Mouse (Mus musculus): ENCODE results near the gene Pax1. TPM values are rescaled to one million over a fixed set of nuclear protein-coding genes. Genes with fewer than 3 reads are reported as not detected.

Gene Pax1
- polyA plus RNA-seq, 1 experiment, result 0.03 TPM

- DNase-seq (ENCODE audit: low spot score), result no peak
These were observed 11.4 kb downstream of the Pax1 start for GRCm38 (mm10) chr2:147372947-147373666.

GRCm38 (mm10) chr2:147373667-147374007 is 11.9 kb downstream of the Pax1 start:
- DNase-seq (ENCODE audit: low spot score), result no peak

DNA sequence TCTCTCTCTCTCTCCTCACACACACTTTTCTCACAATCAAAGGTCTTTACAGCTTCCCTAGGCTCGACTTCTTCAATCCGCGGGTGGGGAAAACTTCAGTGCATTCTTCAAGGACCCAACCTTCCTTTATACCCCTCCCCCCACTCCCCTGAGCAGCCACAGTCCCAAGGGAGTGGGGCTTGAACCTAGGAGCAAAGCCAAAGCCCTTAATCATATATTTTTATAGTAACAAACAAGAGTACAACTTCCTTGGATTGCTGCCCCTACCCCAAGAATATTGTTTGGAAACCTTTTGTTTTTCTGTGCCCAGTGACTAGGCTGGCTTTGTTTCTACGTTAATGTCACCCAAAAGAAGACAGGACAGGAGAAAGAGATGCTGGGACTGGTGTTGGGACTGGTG is 12.5 kb downstream of the Pax1 start:
- no peak for DNase-seq (ENCODE audit: low spot score)

GRCm38 (mm10) chr2:147375019-147375715 is 13.4 kb downstream of the Pax1 start:
- DNase-seq (ENCODE audit: low spot score), result no peak

DNA sequence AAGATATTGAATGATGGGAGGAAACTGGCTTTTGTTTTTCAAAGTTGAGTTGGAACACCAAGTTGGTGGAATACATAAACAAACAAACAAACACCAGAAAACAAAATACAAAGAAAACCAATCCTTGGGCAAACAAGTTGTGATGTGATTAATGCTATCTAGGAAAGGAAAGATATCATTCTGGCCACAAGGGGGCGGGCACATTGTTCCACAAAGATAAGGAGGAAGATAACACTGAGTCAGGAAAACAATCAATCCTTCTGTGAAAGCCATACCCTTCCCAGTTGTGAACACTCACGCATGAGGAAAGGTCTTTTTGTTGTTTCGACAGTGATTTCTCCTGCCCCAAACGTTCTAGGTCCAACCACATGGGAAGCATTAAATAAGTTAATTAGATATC is 17.2 kb downstream of the Pax1 start:
- no peak for DNase-seq (ENCODE audit: low spot score)

DNA sequence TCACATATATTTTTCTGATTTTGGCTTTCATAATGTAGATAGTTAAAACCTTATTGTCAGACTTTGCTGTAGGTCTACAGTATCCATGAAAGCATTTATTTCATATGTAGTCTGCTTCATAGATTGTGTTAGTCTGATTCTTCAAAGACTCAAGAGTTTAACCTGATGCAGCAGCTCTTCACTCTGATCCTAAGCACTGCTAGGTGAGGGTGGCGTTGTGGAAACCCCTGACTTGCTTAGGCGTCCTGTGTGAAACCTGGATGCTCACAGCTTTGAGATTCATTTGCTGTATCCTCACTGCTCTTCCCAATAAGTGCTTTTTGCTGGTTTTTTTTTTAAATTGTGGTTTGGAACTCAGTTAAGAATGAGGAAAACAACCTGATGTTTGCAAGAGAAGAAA is 21.6 kb downstream of the Pax1 start:
- no peak for DNase-seq (ENCODE audit: low spot score)

DNA sequence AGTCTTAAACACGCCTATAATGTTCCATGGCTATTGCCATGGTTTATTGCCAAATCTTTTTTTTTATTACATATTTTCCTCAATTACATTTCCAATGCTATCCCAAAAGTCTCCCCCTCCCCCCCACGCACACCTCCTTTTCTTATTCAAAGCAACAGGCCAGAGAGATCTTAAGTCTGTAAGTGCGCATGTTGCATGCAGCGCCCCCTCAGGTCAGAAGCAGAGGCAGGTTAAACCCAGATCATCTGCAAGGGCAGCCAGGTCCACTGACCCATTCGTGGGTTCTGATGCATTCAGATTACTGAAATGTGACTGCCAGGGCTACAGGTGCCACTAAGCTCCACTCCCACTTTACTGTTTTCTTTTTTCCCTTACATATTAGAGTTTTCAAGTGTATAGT is 25.2 kb downstream of the Pax1 start:
- no peak for DNase-seq (ENCODE audit: low spot score)

GRCm38 (mm10) chr2:147409323-147409722 is 47.6 kb downstream of the Pax1 start:
- no peak for DNase-seq (ENCODE audit: low spot score)

DNA sequence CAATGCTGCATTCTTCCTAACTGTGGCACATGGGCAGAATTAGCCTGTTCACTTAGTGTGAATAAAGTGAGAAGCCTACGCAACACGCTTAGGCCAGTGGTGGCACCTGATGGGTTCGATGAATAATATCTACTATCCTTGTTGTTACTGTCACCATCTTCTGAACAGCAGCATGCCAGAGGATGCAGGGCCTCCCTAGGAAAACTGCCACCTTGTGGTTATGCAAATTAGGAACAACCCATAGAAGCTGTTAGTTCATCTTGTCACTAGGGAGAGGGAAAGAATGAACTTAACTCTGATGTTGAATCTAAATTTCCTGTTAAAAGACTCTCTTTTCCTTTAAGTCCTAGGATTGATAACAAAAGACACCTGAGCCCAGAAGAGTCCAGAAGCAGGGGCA is 53.3 kb downstream of the Pax1 start:
- DNase-seq (ENCODE audit: low spot score), result no peak

- no peak for DNase-seq (ENCODE audit: low spot score)
These were observed 63.0 kb downstream of the Pax1 start for GRCm38 (mm10) chr2:147424582-147425255.

GRCm38 (mm10) chr2:147429607-147430356 is 68.1 kb downstream of the Pax1 start:
- no peak for DNase-seq (ENCODE audit: low spot score)

GRCm38 (mm10) chr2:147433120-147433519 is 71.4 kb downstream of the Pax1 start:
- no peak for DNase-seq (ENCODE audit: low spot score)

Other genes with a start within 250 kb of the Pax1 start
- not detected in 2 replicates for gene Nkx2-2, start 167.7 kb upstream of the Pax1 start, polyA plus RNA-seq (2012; rRNA removed)

Measured in urinary bladder, adult 2 months (tissue).